Mouse (Mus musculus): ENCODE results near the gene Idh3g. TPM values are rescaled to one million over a fixed set of nuclear protein-coding genes. Genes with fewer than 3 reads are reported as not detected.
A peak's percentile ranks its signal among the peaks of the same experiment; 100 is the strongest.

Gene Idh3g
- polyA plus RNA-seq, 1 experiment: 170 TPM

- DNase-seq (ENCODE audit: low read depth in 1 of 2, low spot score in 2 of 2): no peak
- Histone ChIP-seq H3K4me3 (ENCODE audit: extremely low read depth, insufficient read depth, insufficient read length) (peak overlapping the region; percentile 98; the same call in 1 of the 2 replicates), H3K27ac (ENCODE audit: insufficient read depth, low read length) (peak overlapping the region; percentile 98), H3K4me1 (ENCODE audit: control insufficient read depth, insufficient read depth, insufficient read length) (peaks cover 9% of the 10 kb centered on the region; the same call in 1 of the 2 replicates), H3K27me3 (ENCODE audit: control insufficient read depth, insufficient read depth, low read length) (no peaks in the 10 kb centered on the region), H3K36me3 (ENCODE audit: control insufficient read depth, insufficient read depth, low read length) (peaks cover 11% of the 10 kb centered on the region)
- TF ChIP-seq POLR2A (IDR thresholded peaks at IDR 0.05; ENCODE audit: low read depth, low read length) (no peak), CTCF (IDR thresholded peaks at IDR 0.05; ENCODE audit: extremely low read depth, insufficient read depth, insufficient read length, insufficient replicate concordance) (no peak)
These were observed 1.0 kb downstream of the Idh3g start for GRCm38 (mm10) chrX:73785666-73786065.

- Histone ChIP-seq H3K27ac (ENCODE audit: insufficient read depth, low read length) (no peak overlapping the region), H3K4me1 (ENCODE audit: control insufficient read depth, insufficient read depth, insufficient read length) (peaks cover 7% of the 10 kb centered on the region; the same call in 1 of the 2 replicates), H3K27me3 (ENCODE audit: control insufficient read depth, insufficient read depth, low read length) (no peaks in the 10 kb centered on the region), H3K4me3 (ENCODE audit: extremely low read depth, insufficient read depth, insufficient read length) (no peak overlapping the region), H3K36me3 (ENCODE audit: control insufficient read depth, insufficient read depth, low read length) (peaks cover 21% of the 10 kb centered on the region)
- 71% methylated on average over 3 of the region's 3 CpGs for WGBS
- no peak for DNase-seq (ENCODE audit: low read depth in 1 of 2, low spot score in 2 of 2)
- TF ChIP-seq CTCF (IDR thresholded peaks at IDR 0.05; ENCODE audit: extremely low read depth, insufficient read depth, insufficient read length, insufficient replicate concordance): no peak
- TF ChIP-seq POLR2A (IDR thresholded peaks at IDR 0.05; ENCODE audit: low read depth, low read length): no peak
These were observed 4.5 kb downstream of the Idh3g start for GRCm38 (mm10) chrX:73782227-73782626.

- H3K27ac ChIP-seq (ENCODE audit: insufficient read depth, low read length): peak overlapping the region; percentile 70
- peaks cover 7% of the 10 kb centered on the region; the same call in 1 of the 2 replicates for H3K4me1 ChIP-seq (ENCODE audit: control insufficient read depth, insufficient read depth, insufficient read length)
- H3K36me3 ChIP-seq (ENCODE audit: control insufficient read depth, insufficient read depth, low read length): peaks cover 13% of the 10 kb centered on the region
- H3K27me3 ChIP-seq (ENCODE audit: control insufficient read depth, insufficient read depth, low read length): no peaks in the 10 kb centered on the region
- 68% methylated on average over 10 of the region's 10 CpGs for WGBS
- TF ChIP-seq CTCF (IDR thresholded peaks at IDR 0.05; ENCODE audit: extremely low read depth, insufficient read depth, insufficient read length, insufficient replicate concordance): no peak
- no peak for TF ChIP-seq POLR2A (IDR thresholded peaks at IDR 0.05; ENCODE audit: low read depth, low read length)
- peak overlapping the region; percentile 52; the same call in 1 of the 2 replicates for H3K4me3 ChIP-seq (ENCODE audit: extremely low read depth, insufficient read depth, insufficient read length)
- no peak for DNase-seq (ENCODE audit: low read depth in 1 of 2, low spot score in 2 of 2)
These were observed 11.8 kb downstream of the Idh3g start for GRCm38 (mm10) chrX:73774802-73775483.

DNA sequence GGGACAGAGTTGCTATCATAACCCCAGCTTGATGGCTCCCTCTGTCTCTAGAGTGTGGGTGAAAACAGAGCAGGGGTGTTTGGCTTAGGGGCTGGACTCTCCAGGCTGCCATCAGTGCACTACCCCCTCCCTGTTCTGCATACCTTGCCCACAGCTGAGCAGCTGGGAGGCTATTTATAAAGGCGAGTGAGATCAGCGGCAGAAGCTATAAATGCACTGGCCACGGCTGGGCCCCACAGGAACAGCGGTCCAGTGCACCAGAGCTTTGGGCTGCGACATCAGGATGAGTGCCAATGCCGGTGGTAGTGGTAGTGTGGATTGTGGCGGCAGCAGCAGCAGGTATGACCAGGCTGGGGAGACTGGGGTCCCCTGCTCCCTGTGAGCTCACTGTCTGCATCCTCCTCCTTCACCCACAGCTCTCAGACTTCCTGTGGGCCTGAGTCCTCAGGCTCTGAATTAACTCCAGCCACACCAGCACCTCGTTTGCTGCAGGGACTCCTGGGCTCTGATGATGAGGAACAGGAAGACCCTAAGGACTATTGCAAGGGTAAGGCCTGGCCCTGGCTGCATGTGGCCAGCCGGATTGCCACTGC is 12.4 kb downstream of the Idh3g start, which contains the start of gene Srpk3:
Gene Srpk3, plus strand, starts transcription at position 238 of the 593 bp plus-strand sequence.
- Histone ChIP-seq H3K27ac (ENCODE audit: insufficient read depth, low read length) (peak within 1 kb of the TSS; percentile 70), H3K4me1 (ENCODE audit: control insufficient read depth, insufficient read depth, insufficient read length) (peaks cover 7% of the 10 kb centered on the region; the same call in 1 of the 2 replicates), H3K36me3 (ENCODE audit: control insufficient read depth, insufficient read depth, low read length) (peaks cover 9% of the 10 kb centered on the region), H3K27me3 (ENCODE audit: control insufficient read depth, insufficient read depth, low read length) (no peaks in the 10 kb centered on the region), H3K4me3 (ENCODE audit: extremely low read depth, insufficient read depth, insufficient read length) (peak within 1 kb of the TSS; percentile 52)
- peak in 1 of 2 experiments; percentile 62 for DNase-seq (ENCODE audit: low read depth in 1 of 2, low spot score in 2 of 2)
- 32% methylated on average over 9 of the region's 9 CpGs for WGBS
- TF ChIP-seq CTCF (IDR thresholded peaks at IDR 0.05; ENCODE audit: extremely low read depth, insufficient read depth, insufficient read length, insufficient replicate concordance): no peak
- TF ChIP-seq POLR2A (IDR thresholded peaks at IDR 0.05; ENCODE audit: low read depth, low read length): 0 out of 2 replicates have a peak, but pooled peaks have one; percentile 11

DNA sequence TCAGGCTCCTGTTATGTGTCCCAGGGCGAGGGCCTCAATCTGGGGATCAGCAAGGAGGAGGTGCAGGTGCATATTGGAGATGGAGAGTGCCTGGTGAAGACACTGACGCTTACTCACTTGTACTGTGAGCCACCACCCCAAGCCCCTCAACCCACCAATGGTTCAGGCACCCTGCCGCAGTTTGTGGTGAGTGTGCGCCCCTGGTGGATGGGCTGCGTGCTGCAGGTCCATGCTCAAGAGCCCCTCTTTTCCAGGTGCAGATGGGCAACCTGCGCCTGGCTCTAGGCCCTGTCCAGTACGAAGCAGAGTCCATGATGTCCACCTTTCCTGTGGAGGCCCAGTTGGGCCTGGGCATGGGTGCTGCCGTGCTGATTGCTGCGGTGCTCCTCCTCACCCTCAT is 19.4 kb downstream of the Idh3g start:
- DNase-seq (ENCODE audit: low read depth in 1 of 2, low spot score in 2 of 2): no peak
- Histone ChIP-seq H3K27me3 (ENCODE audit: control insufficient read depth, insufficient read depth, low read length) (no peaks in the 10 kb centered on the region), H3K4me3 (ENCODE audit: extremely low read depth, insufficient read depth, insufficient read length) (no peak overlapping the region), H3K36me3 (ENCODE audit: control insufficient read depth, insufficient read depth, low read length) (no peaks in the 10 kb centered on the region), H3K27ac (ENCODE audit: insufficient read depth, low read length) (no peak overlapping the region), H3K4me1 (ENCODE audit: control insufficient read depth, insufficient read depth, insufficient read length) (peaks cover 3% of the 10 kb centered on the region; the same call in 1 of the 2 replicates)
- WGBS: 75% methylated on average over 9 of the region's 9 CpGs
- TF ChIP-seq POLR2A (IDR thresholded peaks at IDR 0.05; ENCODE audit: low read depth, low read length) (no peak), CTCF (IDR thresholded peaks at IDR 0.05; ENCODE audit: extremely low read depth, insufficient read depth, insufficient read length, insufficient replicate concordance) (0 out of 2 replicates have a peak, but pooled peaks have one; percentile 16)

- no peaks in the 10 kb centered on the region for H3K27me3 ChIP-seq (ENCODE audit: control insufficient read depth, insufficient read depth, low read length)
- H3K4me3 ChIP-seq (ENCODE audit: extremely low read depth, insufficient read depth, insufficient read length): no peak overlapping the region
- H3K36me3 ChIP-seq (ENCODE audit: control insufficient read depth, insufficient read depth, low read length): no peaks in the 10 kb centered on the region
- peak overlapping the region; percentile 62 for H3K27ac ChIP-seq (ENCODE audit: insufficient read depth, low read length)
- no peak for DNase-seq (ENCODE audit: low read depth in 1 of 2, low spot score in 2 of 2)
- 54% methylated on average over 1 of the region's 1 CpGs for WGBS
- TF ChIP-seq CTCF (IDR thresholded peaks at IDR 0.05; ENCODE audit: extremely low read depth, insufficient read depth, insufficient read length, insufficient replicate concordance): no peak
- TF ChIP-seq POLR2A (IDR thresholded peaks at IDR 0.05; ENCODE audit: low read depth, low read length): no peak
- H3K4me1 ChIP-seq (ENCODE audit: control insufficient read depth, insufficient read depth, insufficient read length): peaks cover 3% of the 10 kb centered on the region; the same call in 1 of the 2 replicates
These were observed 21.4 kb downstream of the Idh3g start for GRCm38 (mm10) chrX:73765311-73765710.
